Mouse (Mus musculus): ENCODE measurements around the gene Arhgap28.
"Not testable (repeated sequence)": the region's sequence is repeated elsewhere in the genome, so short reads cannot be mapped to it uniquely, and the experiment has no call there.

The Arhgap28 gene

GRCm38 (mm10) chr17:67866541-67867241 is 137.2 kb downstream of the Arhgap28 start:
- DNase-seq, result no peak

DNA sequence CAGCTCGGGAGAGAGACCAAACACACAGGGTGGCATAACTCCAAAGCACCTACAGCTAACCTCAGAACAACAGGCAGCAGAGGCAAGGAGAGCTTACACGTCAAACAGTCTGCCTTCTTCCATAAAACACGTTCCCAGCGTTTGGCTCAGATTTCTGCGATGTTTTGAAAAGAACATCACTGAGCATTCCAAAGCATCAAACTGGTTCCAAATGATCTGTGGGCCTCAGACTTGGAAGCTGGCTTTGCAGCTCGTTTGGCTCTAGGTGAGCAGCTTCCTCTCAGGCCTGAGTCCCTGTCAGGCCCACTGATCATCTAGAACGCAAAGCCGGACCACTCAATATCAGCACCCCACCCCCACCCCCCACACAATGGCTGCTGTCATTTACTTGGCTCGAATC is 137.9 kb downstream of the Arhgap28 start:
- DNase-seq, result no peak

DNA sequence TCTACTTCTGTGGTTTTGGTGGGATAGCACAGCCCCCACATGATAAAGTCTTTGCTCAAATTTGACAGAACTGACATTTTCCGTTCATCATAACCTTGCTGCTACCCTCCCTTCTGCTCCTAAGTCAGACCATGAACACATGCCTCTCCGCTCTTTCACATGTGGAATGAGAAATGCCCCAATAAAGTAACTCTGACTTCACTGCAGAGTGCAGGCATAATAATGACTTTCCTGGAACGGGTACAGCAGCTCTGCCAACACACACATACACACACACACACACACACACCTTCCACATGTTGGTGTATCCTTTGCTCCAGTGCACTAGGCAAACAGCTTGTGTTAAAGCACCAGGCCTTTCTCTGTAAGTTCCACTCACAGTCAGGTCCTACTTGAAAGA is 139.0 kb downstream of the Arhgap28 start:
- DNase-seq, result no peak

DNA sequence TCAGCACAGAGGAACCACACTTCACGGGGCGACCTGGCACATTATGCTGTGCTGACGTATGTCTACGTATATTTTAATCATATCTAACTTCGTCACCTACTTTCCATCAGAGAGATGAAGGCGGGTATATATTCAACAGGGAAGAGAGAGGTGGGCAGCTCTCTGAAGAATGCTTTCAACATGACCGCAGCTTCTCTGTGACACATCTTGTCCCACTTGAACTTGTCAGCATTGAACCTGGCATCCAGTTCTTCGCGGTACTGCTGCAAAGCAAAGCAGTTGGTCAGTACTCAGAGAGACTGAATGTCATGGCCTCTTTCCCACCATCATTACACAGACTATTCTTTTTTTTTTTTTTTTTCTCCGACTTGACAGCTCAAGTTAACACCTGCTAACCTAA is 139.6 kb downstream of the Arhgap28 start:
- no peak for DNase-seq

- DNase-seq, result peak; percentile 50
Observed at GRCm38 (mm10) chr17:67861744-67862535, 142.0 kb downstream of the Arhgap28 start.

DNA sequence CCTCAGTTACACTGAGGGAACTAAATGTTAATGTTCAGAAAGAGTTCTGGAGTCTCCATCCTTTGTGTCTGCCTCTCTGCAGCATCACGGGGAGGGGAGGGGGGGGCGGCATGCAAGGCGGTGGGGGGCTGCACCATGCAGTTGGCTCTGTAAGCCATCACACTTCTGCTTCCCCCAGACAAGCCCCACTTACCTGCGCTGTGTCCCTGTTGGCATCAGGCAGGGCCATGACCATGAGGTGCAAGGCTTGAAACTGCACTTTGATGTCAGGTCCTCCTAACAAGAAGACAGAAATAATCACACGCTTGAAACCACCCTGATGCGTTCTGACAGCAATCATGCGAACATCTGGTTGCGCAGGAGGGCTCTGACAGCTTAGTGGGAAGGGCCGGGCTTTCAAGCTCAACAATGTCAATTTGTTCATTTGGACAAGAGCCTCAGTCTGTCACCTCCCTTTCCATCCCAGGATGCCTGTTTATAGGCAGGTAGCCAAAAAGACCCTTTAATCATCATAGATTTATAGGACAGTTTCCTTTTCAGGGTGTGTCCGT is 142.8 kb downstream of the Arhgap28 start:
- DNase-seq, result no peak

- not testable (repeated sequence) for DNase-seq
Observed at GRCm38 (mm10) chr17:67841494-67841893, 162.4 kb downstream of the Arhgap28 start.

DNA sequence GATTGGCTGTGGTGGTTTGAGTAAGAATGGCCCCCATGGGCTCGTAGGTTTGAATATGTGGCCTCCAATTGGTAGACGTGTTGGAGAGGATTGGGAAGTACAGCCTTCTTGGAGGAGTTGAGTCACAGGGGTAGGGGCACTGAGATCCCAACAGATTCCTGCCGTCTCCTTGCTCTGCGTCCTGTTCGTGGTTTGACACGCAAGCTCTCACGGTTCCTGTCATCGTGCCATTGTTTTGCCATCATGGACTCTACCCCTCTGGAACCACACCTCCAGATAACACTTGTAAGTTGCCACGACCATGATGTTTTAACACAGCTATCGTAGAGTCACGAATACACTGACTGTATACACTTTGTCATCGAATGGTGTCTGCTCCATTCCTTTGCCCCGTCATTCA is 165.0 kb downstream of the Arhgap28 start:
- DNase-seq, result no peak

DNA sequence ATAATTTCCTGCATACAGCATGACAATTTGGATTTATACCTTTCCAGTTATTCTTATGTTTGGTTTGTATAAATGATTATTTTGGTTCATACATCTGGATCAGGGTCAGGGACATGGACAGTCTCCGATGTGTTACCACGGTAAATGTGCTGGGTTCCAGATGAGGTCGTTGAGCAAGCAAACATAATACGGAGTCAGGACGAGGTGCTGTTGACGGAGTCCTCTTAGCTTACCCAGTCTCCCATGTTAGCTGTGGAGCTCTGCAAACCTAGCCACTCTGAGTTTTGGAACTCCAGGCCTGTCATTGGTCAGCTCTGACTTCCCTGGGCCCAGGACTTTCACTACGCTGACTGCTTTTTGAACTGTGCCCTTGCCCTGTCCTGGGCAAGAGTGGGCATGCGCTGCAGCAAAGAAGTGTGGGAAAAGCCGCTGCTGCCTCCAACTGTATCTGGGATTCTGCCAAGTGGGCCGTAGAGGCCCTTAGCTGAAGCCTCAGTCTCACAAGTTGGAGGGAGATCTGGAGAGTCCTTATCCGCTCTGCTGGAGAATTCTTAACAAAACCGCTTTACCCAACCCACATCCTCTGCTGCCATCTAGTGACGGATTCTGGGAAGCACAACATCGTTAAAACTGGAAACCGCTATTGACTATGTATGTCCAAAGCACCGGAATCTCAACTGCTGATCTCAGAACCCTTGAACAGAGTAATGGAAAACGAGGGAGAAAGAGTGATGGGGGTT is 166.4 kb downstream of the Arhgap28 start:
- DNase-seq, result peak; percentile 65

- no peak for DNase-seq
Observed at GRCm38 (mm10) chr17:67836146-67836895, 167.6 kb downstream of the Arhgap28 start.

GRCm38 (mm10) chr17:67827431-67827830 is 176.5 kb downstream of the Arhgap28 start:
- DNase-seq, result no peak

DNA sequence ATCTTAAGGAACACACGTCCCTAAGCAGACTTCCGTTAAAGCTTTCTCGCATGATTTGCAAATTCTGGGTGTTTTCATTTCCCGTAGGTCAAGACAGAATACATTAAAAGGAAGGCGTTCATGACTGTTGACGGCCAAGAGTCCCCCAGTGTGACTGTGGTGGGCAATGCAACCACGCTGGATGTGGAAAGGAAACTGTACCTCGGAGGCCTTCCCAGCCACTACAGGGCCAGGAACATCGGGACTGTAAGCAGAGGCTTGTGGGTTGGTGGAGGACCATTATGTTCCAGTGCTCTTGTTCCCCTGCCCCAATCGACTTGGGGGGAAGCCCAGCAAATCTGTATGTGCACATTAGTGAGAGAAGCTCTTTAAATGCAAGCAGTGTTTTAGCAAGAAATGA is 187.0 kb downstream of the Arhgap28 start:
- no peak for DNase-seq

DNA sequence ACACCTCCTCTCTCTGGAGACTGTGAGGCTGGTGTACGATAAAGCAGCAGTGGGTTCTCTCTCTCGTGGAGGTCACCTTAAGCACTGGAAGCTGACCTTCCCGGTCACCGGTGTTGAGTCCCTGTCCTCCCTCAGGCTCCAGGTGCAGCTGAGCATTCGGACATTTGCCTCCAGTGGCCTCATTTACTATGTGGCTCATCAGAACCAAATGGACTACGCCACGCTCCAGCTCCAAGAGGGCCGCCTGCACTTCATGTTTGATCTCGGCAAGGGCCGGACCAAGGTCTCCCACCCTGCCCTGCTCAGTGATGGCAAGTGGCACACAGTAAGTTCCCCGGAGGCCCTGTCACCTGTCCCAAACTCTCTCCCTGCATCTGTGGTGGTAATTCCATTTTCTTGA is 188.2 kb downstream of the Arhgap28 start:
- DNase-seq, result no peak

DNA sequence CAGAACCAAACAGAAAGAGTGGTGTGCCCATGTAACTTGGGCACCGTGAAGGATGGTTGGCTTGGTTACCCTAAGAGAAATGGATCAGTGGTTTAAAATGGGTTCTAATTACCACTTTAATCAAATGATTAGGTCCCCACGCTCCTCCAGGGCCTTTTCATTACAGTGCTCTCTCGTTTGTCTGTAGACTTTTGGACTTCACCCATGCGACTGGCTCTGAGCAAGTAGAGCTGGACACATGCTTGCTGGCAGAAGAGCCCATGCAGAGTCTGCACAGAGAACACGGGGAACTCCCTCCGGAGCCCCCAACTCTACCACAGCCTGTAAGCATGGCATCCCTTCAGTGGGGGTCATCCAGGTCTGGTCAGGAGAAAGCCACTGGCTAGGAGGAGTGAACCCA is 190.3 kb downstream of the Arhgap28 start:
- no peak for DNase-seq

DNA sequence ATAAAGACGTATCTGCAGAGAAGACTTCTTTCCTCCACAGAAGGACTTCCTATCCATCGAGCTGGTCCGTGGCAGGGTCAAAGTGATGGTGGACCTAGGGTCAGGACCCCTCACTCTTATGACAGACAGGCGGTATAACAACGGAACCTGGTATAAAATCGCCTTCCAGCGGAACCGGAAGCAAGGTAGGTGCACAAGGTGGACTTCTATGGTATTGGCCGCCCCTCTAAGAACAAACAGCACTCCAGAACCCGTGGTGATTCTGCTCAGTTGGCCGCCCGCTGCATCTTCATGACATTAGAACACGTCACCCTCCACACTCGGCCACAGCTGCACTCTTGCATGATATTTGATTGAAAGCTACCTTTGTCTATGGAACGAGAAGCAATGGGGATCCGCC is 194.7 kb downstream of the Arhgap28 start:
- DNase-seq, result no peak
